Mouse (Mus musculus) myocyte (in vitro differentiated cells): ENCODE data around the gene Dyrk4. TPM values are rescaled to one million over a fixed set of nuclear protein-coding genes. Genes with fewer than 3 reads are reported as not detected.

ENCODE experiments used
- H3K27me3 ChIP-seq: one replicate; pipeline ENCODE4 v1.6.1; 2011; ENCODE audit not compliant: control insufficient read depth, insufficient read depth, insufficient read length
- H3K36me3 ChIP-seq: one replicate; pipeline ENCODE4 v1.6.1; 2011; ENCODE audit not compliant: control insufficient read depth, insufficient read depth
- H3K4me2 ChIP-seq: one replicate; pipeline ENCODE4 v1.6.1; 2011; ENCODE audit warnings: low read depth, control low read depth
- H3K4me3 ChIP-seq: one replicate; pipeline ENCODE4 v1.5.1; 2011; ENCODE audit warnings: mild to moderate bottlenecking, control low read depth, moderate library complexity
- H3K79me2 ChIP-seq: one replicate; pipeline ENCODE4 v1.6.1; 2011; ENCODE audit not compliant: control insufficient read depth, insufficient read depth
- H3ac ChIP-seq: one replicate; pipeline ENCODE4 v1.6.1; 2011; ENCODE audit not compliant: control insufficient read depth, insufficient read length
- CEBPB ChIP-seq: IDR thresholded peaks from 2 replicates; pipeline ENCODE4 v1.6.1; 2011; ENCODE audit warnings: mild to moderate bottlenecking, moderate library complexity; ENCODE audit not compliant: poor library complexity, insufficient read depth, severe bottlenecking
- E2F4 ChIP-seq: IDR thresholded peaks from one replicate; pipeline ENCODE4 v1.6.1; 2011; ENCODE audit warnings: mild to moderate bottlenecking, control low read depth, moderate library complexity; ENCODE audit not compliant: insufficient read depth
- MAX ChIP-seq: IDR thresholded peaks from one replicate; pipeline ENCODE4 v1.6.1; 2011; ENCODE audit warnings: low read depth, mild to moderate bottlenecking, control low read depth
- MYOD1 ChIP-seq, 3 experiments: IDR thresholded peaks; one replicate each; pipeline ENCODE4 v1.6.1; 2011; ENCODE audit warnings: control low read depth in 2 of 3, low read depth in 2 of 3, mild to moderate bottlenecking in 2 of 3, moderate library complexity in 1 of 3; ENCODE audit not compliant: insufficient read length in 2 of 3, control insufficient read depth in 1 of 3
- MYOG ChIP-seq, 3 experiments: IDR thresholded peaks; one replicate each; pipeline ENCODE4 v1.6.1; 2011; ENCODE audit warnings: control low read depth in 2 of 3, low read depth in 2 of 3, mild to moderate bottlenecking in 2 of 3; ENCODE audit not compliant: insufficient read length in 2 of 3, control insufficient read depth in 1 of 3, insufficient read depth in 1 of 3
- POLR2A ChIP-seq: IDR thresholded peaks from one replicate; pipeline ENCODE4 v1.6.1; 2011; ENCODE audit warnings: low read depth, mild to moderate bottlenecking, control low read depth, moderate library complexity; ENCODE audit not compliant: insufficient read length
- POLR2AphosphoS2 ChIP-seq: IDR thresholded peaks from one replicate; pipeline ENCODE4 v1.6.1; 2011; ENCODE audit warnings: low read depth, control low read depth; ENCODE audit not compliant: insufficient read length
- REST ChIP-seq: IDR thresholded peaks from one replicate; pipeline ENCODE4 v1.6.1; 2011; ENCODE audit warnings: mild to moderate bottlenecking, control low read depth, moderate library complexity; ENCODE audit not compliant: insufficient read depth, insufficient read length
- SRF ChIP-seq: IDR thresholded peaks from one replicate; pipeline ENCODE4 v1.6.1; 2011; ENCODE audit warnings: low read depth; ENCODE audit not compliant: control insufficient read depth, insufficient read length
- TCF12 ChIP-seq: IDR thresholded peaks from one replicate; pipeline ENCODE4 v1.6.1; 2011; ENCODE audit warnings: mild to moderate bottlenecking, control low read depth; ENCODE audit not compliant: poor library complexity, insufficient read depth, severe bottlenecking
- TCF3 ChIP-seq: IDR thresholded peaks from one replicate; pipeline ENCODE4 v1.6.1; 2011; ENCODE audit warnings: low read depth, control low read depth; ENCODE audit not compliant: insufficient read length
- USF1 ChIP-seq: IDR thresholded peaks from one replicate; pipeline ENCODE4 v1.6.1; 2011; ENCODE audit warnings: low read depth, mild to moderate bottlenecking, control low read depth, moderate library complexity
- polyA plus RNA-seq: library from polyadenylated mRNA; unstranded; fragments of >200 nt; fragmentation: generic; extraction: Trizol; gene quantifications from one replicate; pipeline ENCODE4 v1.2.1, GENCODE M21; 2012; ENCODE audit warnings: missing spikeins

The Dyrk4 gene
- polyA plus RNA-seq, 1 experiment = 10.7 TPM

DNA sequence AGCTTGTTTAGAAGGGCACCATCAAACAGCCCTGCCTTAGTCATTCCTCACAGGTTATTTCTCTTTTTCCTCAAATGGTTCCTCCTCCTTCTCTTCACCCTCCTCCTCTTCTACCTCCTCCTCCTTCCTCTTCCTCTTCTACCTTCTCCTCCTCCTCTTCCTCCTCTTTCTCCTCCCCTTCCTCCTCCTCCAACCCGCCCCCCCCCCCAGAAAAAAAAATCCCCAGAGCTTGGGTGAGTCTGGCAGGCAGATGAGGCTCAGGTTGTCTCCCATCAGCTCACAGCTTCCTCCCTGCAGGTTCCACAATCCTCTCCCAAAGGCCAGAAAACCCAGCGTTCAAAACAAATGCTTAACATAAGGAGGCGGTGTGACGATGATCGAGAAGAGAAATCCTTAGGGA, 14.3 kb downstream of the Dyrk4 start:
- H3K36me3 ChIP-seq = no peaks in the 10 kb centered on the region
- H3K27me3 ChIP-seq = no peaks in the 10 kb centered on the region
- no peaks in the 10 kb centered on the region for H3K79me2 ChIP-seq
- TF ChIP-seq POLR2AphosphoS2 (no peak), CEBPB (no peak)
- no peak overlapping the region for H3ac ChIP-seq
- no peak overlapping the region for H3K4me3 ChIP-seq
- no peak overlapping the region for H3K4me2 ChIP-seq

DNA sequence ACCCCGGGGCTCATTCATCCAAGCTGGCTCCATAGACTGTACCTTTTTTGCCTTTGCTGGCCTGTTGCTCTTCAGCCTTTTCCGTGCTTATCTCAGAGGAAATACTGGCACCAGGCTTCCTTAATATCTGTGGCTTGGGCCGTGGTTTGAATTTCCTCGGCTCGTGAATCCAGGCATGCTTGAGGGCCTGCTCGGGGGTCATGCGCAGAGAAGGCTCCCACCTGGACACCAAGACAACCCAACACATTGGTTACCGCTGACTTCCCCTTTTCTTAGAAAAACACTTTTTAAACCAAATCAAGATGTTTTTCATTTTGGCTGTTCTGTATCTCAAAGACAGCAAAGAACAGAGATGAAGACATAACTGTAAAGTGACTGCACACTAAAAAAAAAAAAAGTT, 44.5 kb downstream of the Dyrk4 start:
- Histone ChIP-seq H3K36me3 (no peaks in the 10 kb centered on the region), H3K79me2 (no peaks in the 10 kb centered on the region), H3K27me3 (peaks cover 2% of the 10 kb centered on the region), H3K4me3 (no peak overlapping the region), H3ac (no peak overlapping the region), H3K4me2 (no peak overlapping the region)
- TF ChIP-seq TCF12 (no peak), MYOD1 (IDR thresholded peaks at IDR 0.05; ENCODE audit: control insufficient read depth in 1 of 3, insufficient read length in 2 of 3, low read depth in 2 of 3) (no peak), POLR2A (no peak), TCF3 (no peak), REST (no peak), SRF (no peak), MYOG (IDR thresholded peaks at IDR 0.05; ENCODE audit: control insufficient read depth in 1 of 3, insufficient read depth in 1 of 3, insufficient read length in 2 of 3, low read depth in 2 of 3) (no peak)

DNA sequence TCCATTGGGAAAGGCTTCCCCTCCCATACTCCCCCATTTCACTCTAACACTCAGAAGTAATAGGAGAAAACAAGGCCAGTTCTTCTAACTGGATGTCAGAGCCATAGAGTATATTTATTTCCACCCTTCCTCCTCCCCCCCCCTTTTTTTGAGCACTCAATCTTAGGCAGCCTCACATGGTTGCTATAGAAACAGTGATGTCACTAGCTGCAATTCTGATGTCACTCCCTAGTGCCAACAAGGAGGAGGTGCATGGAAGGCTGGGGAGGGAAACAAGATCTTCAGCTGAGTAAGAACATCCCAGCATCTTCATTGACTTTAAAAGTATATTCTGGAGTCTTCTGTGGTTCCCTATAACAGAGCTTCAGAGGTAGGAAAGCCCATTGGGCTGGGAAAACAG, 68.8 kb downstream of the Dyrk4 start, which contains the start of gene Akap3:
TSS of gene Akap3 (plus strand) at position 218 of the 400 bp plus-strand sequence.
- no peak within 1 kb of the TSS for H3K4me2 ChIP-seq
- H3K27me3 ChIP-seq = peaks cover 12% of the 10 kb centered on the region
- H3ac ChIP-seq = no peak within 1 kb of the TSS
- peaks cover 7% of the 10 kb centered on the region for H3K79me2 ChIP-seq
- no peaks in the 10 kb centered on the region for H3K36me3 ChIP-seq
- TF ChIP-seq MAX = no peak
- no peak for TF ChIP-seq POLR2A
- no peak for TF ChIP-seq CEBPB
- no peak for TF ChIP-seq E2F4
- no peak for TF ChIP-seq MYOG (IDR thresholded peaks at IDR 0.05; ENCODE audit: control insufficient read depth in 1 of 3, insufficient read depth in 1 of 3, insufficient read length in 2 of 3, low read depth in 2 of 3)
- no peak for TF ChIP-seq MYOD1 (IDR thresholded peaks at IDR 0.05; ENCODE audit: control insufficient read depth in 1 of 3, insufficient read length in 2 of 3, low read depth in 2 of 3)
- TF ChIP-seq SRF = no peak
- TF ChIP-seq REST = no peak
- TF ChIP-seq TCF12 = no peak
- no peak for TF ChIP-seq POLR2AphosphoS2
- no peak for TF ChIP-seq USF1
- no peak for TF ChIP-seq TCF3
- H3K4me3 ChIP-seq = no peak within 1 kb of the TSS

DNA sequence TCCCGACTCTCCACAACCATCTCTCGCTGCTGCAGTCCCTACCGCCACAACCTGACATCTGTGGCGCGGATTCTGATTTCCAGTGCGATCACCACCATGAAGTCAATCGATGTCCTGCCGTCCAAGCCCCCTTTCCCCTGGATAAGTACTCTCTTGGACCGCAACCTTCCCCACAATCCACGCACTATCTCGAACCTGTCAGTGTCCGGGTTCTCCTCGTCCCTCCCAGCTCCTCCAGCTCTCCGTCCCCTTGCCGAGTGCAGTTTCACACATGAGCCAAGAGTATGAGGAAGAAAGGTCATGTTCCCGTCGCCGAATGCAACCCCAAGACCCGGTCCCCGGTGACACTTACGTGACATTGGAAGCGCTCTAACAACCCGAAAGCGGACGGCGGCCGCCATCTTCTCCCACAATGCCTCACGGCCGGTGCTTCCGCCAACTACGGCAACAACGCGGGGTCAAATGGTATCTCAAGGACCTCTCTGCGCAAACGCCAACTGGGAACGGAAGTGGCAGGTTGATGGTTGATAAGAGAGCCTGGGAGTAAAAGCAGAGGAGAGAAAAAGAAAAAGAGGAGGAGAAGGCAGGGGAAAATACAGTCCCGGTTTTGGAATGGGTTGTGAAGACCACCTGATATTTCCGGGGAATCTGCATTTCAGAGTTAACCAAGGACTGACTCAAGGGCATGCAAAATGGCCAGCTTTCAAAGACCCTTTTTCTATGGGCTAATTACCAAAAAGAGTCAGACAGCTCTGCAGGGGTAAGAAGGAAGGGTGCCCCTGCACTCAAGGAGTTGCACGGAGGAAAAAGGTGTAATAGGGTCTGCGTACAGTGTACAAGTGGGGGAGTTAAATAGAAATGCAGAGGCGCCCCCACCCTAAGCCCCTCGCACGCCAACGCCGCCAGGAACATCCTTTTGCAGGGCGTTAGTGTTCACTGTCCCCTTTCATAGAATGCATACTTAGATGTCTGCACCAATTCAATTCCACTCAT, 72.6 kb downstream of the Dyrk4 start, which contains the start of gene Ndufa9:
TSS of gene Ndufa9 (minus strand) at position 425 of the 993 bp plus-strand sequence.
- H3K27me3 ChIP-seq = peaks cover 2% of the 10 kb centered on the region
- TF ChIP-seq E2F4 (no peak), MYOG (IDR thresholded peaks at IDR 0.05; ENCODE audit: control insufficient read depth in 1 of 3, insufficient read depth in 1 of 3, insufficient read length in 2 of 3, low read depth in 2 of 3) (peak in 1 of 3 experiments; percentile 5), POLR2A (peak; percentile 74)
- H3K36me3 ChIP-seq = peaks cover 5% of the 10 kb centered on the region
- H3K4me2 ChIP-seq = peak within 1 kb of the TSS; percentile 97
- H3K79me2 ChIP-seq = peaks cover 16% of the 10 kb centered on the region
- H3ac ChIP-seq = peak within 1 kb of the TSS; percentile 37
- H3K4me3 ChIP-seq = peak within 1 kb of the TSS; percentile 82

DNA sequence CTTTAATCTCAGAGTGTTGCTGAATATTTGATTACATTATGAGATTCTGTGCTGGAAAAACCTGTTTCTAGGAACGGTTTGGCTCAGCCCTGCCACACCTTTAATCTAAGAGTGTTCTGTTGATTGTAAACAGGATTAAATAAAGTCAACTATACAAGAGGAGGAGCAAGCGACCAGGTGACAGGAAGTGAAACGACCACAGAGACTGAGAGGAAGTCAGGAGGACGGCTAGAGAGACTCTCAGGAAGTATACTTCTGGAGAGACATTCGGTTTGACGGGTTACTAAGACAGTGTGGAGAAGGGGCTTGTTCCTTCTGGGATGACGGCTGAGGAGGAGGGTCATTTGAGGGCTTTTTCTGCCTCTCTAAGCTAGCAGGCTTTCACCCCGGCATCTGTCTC, 85.0 kb downstream of the Dyrk4 start:
- no peak for TF ChIP-seq REST
- no peak for TF ChIP-seq POLR2A
- TF ChIP-seq TCF12 = no peak
- TF ChIP-seq MAX = no peak
- TF ChIP-seq MYOG (IDR thresholded peaks at IDR 0.05; ENCODE audit: control insufficient read depth in 1 of 3, insufficient read depth in 1 of 3, insufficient read length in 2 of 3, low read depth in 2 of 3) = no peak
- H3K27me3 ChIP-seq = no peaks in the 10 kb centered on the region
- H3K4me2 ChIP-seq = no peak overlapping the region
- H3K4me3 ChIP-seq = no peak overlapping the region
- H3ac ChIP-seq = no peak overlapping the region
- peaks cover 19% of the 10 kb centered on the region for H3K36me3 ChIP-seq
- no peaks in the 10 kb centered on the region for H3K79me2 ChIP-seq

Other genes with a start within 250 kb of the Dyrk4 start
- gene Kcna6, start 181.2 kb downstream of the Dyrk4 start, polyA plus RNA-seq = not detected
- gene Ndufa9, start 72.7 kb downstream of the Dyrk4 start, polyA plus RNA-seq = 193 TPM
- 0.02 TPM for gene Akap3, start 68.7 kb downstream of the Dyrk4 start, polyA plus RNA-seq
- gene Rad51ap1, start 17.7 kb upstream of the Dyrk4 start, polyA plus RNA-seq = 4.6 TPM
- gene D6Wsu163e, start 18.1 kb upstream of the Dyrk4 start, polyA plus RNA-seq = 18.4 TPM
- not detected for gene Fgf6, start 93.7 kb upstream of the Dyrk4 start, polyA plus RNA-seq
- gene Fgf23, start 151.1 kb upstream of the Dyrk4 start, polyA plus RNA-seq = not detected
- 4.7 TPM for gene Tigar, start 187.7 kb upstream of the Dyrk4 start, polyA plus RNA-seq
- 13.9 TPM for gene Ccnd2, start 230.4 kb upstream of the Dyrk4 start, polyA plus RNA-seq